Mouse (Mus musculus) testis, postnatal 14 days (tissue): ENCODE results near the gene Bco2.
A peak's percentile ranks its signal among the peaks of the same experiment; 100 is the strongest.

Experiments used
- DNase-seq: peaks from one replicate; pipeline ENCODE4 v3.0.0; 2021; ENCODE audit warnings: low spot score

The Bco2 gene

GRCm38 (mm10) chr9:50555094-50555446, at the start of gene Bco2:
Bco2 (minus strand) TSS chr9:50555181.
- DNase-seq: no peak

- no peak for DNase-seq
Observed at GRCm38 (mm10) chr9:50604338-50604737, 49.4 kb upstream of the Bco2 start.

- DNase-seq: no peak
Observed at GRCm38 (mm10) chr9:50603998-50604324, 49.0 kb upstream of the Bco2 start.

- peak; percentile 94 for DNase-seq
Observed at GRCm38 (mm10) chr9:50603189-50603997, 48.4 kb upstream of the Bco2 start, which contains the start of the genes Sdhd and Timm8b. Sdhd (minus strand) TSS chr9:50603812. Timm8b (plus strand) TSS chr9:50603910.

- DNase-seq: no peak
Observed at GRCm38 (mm10) chr9:50602055-50602845, 47.3 kb upstream of the Bco2 start.

- no peak for DNase-seq
Observed at GRCm38 (mm10) chr9:50601536-50601935, 46.6 kb upstream of the Bco2 start.

- no peak for DNase-seq
Observed at GRCm38 (mm10) chr9:50596973-50597372, 42.0 kb upstream of the Bco2 start.

- no peak for DNase-seq
Observed at GRCm38 (mm10) chr9:50594794-50595417, 39.9 kb upstream of the Bco2 start.

GRCm38 (mm10) chr9:50593544-50593943, 38.6 kb upstream of the Bco2 start:
- DNase-seq: no peak

- no peak for DNase-seq
Observed at GRCm38 (mm10) chr9:50592955-50593354, 38.0 kb upstream of the Bco2 start.

GRCm38 (mm10) chr9:50590856-50591518, 36.0 kb upstream of the Bco2 start:
- DNase-seq: no peak

- DNase-seq: no peak
Observed at GRCm38 (mm10) chr9:50586955-50587354, 32.0 kb upstream of the Bco2 start.

GRCm38 (mm10) chr9:50585145-50585818, 30.3 kb upstream of the Bco2 start:
- no peak for DNase-seq

- no peak for DNase-seq
Observed at GRCm38 (mm10) chr9:50580370-50580769, 25.4 kb upstream of the Bco2 start.

- DNase-seq: no peak
Observed at GRCm38 (mm10) chr9:50569599-50570525, 14.9 kb upstream of the Bco2 start.

GRCm38 (mm10) chr9:50567881-50568280, 12.9 kb upstream of the Bco2 start:
- no peak for DNase-seq

- DNase-seq: no peak
Observed at GRCm38 (mm10) chr9:50567372-50567771, 12.4 kb upstream of the Bco2 start.

- no peak for DNase-seq
Observed at GRCm38 (mm10) chr9:50565940-50566339, 11.0 kb upstream of the Bco2 start.

GRCm38 (mm10) chr9:50565173-50565572, 10.2 kb upstream of the Bco2 start:
- no peak for DNase-seq

GRCm38 (mm10) chr9:50561918-50562360, 7.0 kb upstream of the Bco2 start:
- no peak for DNase-seq
